ENCODE assay signal across 16 mouse cellular contexts in the genomic region with DNA sequence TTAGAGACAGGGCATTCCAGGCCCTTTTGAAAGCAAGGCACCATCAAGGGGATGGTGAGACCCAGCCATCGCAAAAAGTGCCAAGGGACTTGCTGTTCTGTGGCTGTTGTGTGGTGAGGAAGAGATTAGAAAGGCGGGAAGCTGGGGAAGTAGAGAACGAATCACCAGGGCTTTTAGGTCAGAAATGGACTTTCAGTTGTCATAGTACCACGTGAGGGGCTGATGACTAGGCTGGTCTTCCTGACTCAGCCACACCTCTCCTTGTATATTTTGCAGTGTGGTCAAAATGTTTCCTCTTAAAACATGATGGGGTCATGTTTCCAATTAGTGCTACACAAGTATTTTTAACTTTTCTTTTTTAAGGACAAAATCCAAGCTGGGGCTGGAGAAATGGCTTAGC. TPM values are rescaled to one million over a fixed set of nuclear protein-coding genes. Genes with fewer than 3 reads are reported as not detected.
"Had no signal": no experiment of that assay in that cellular context is flagged by ENCODE, and none has a peak within 500 bp of the region (broad histone marks: within the 10 kb centered on the region; RNA-seq: fewer than 3 reads in every experiment).

No protein-coding gene starts in this region.

- H3K4me3 ChIP-seq: kidney, embryonic 15.5 days; liver, embryonic 15.5 days; lung, embryonic 15.5 days; midbrain, embryonic 10.5 days; neural tube, embryonic 13.5 days had no signal

- H3K4me1 ChIP-seq: liver, embryonic 15.5 days had no signal

- H3K27me3 ChIP-seq: kidney, embryonic 15.5 days; liver, embryonic 15.5 days; lung, embryonic 15.5 days; neural tube, embryonic 13.5 days had no signal

- DNase-seq: kidney, adult 2 months; kidney, postnatal 14 days; layer of hippocampus, postnatal 36 days; lung, postnatal 14 days; right cerebral cortex, postnatal 25 days; thymus, postnatal 36 days had no signal

- H3K36me3 ChIP-seq: kidney, embryonic 15.5 days; lung, embryonic 15.5 days; midbrain, embryonic 10.5 days; neural tube, embryonic 13.5 days had no signal

- ATAC-seq: intestine, embryonic 16.5 days; midbrain, embryonic 16.5 days had no signal

- H3K9me3 ChIP-seq: kidney, embryonic 15.5 days; liver, embryonic 15.5 days; lung, embryonic 15.5 days; midbrain, embryonic 10.5 days; neural tube, embryonic 13.5 days had no signal

- H3K4me2 ChIP-seq: kidney, embryonic 15.5 days; liver, embryonic 11.5 days; liver, embryonic 15.5 days; lung, embryonic 15.5 days; neural tube, embryonic 13.5 days had no signal

- H3K9ac ChIP-seq: kidney, embryonic 15.5 days; liver, embryonic 15.5 days; lung, embryonic 15.5 days; neural tube, embryonic 13.5 days had no signal

- H3K27ac ChIP-seq: kidney, embryonic 15.5 days; liver, embryonic 15.5 days; lung, embryonic 15.5 days; neural tube, embryonic 13.5 days had no signal

RNA-seq across cellular contexts. Expression of a gene that starts 17.7 kb away (rescaled TPM):
- total RNA-seq: layer of hippocampus, postnatal 36 days; left cerebral cortex, postnatal 25 days had no signal
- polyA plus RNA-seq: kidney, embryonic 15.5 days; lung, embryonic 15.5 days; midbrain, embryonic 10.5 days; midbrain, embryonic 16.5 days; neural tube, embryonic 13.5 days; small intestine, adult 2 months had no signal
